Mouse (Mus musculus) ES-E14 (cell line): Measurements from ENCODE around the gene Plcz1.

Experiments used
- CHD2 ChIP-seq: IDR thresholded peaks from 2 replicates; pipeline ENCODE4 v1.6.1; 2014; ENCODE audit warnings: mild to moderate bottlenecking, low read depth, low read length, inconsistent platforms
- HCFC1 ChIP-seq: IDR thresholded peaks from 2 replicates; pipeline ENCODE4 v1.6.1; 2012; ENCODE audit warnings: low read length, inconsistent platforms, borderline replicate concordance; ENCODE audit not compliant: insufficient read depth
- MAFK ChIP-seq: IDR thresholded peaks from 2 replicates; pipeline ENCODE4 v1.6.1; 2014; ENCODE audit warnings: mild to moderate bottlenecking, low read depth, low read length, inconsistent platforms; ENCODE audit not compliant: insufficient read depth
- ZC3H11A ChIP-seq: IDR thresholded peaks from 2 replicates; pipeline ENCODE4 v1.6.1; 2012; ENCODE audit warnings: low read depth, mild to moderate bottlenecking, inconsistent platforms, low read length, borderline replicate concordance
- ZNF384 ChIP-seq: IDR thresholded peaks from 2 replicates; pipeline ENCODE4 v1.6.1; 2012; ENCODE audit warnings: low read depth, low read length, inconsistent platforms

GRCm38 (mm10) chr6:140040952-140041351 lies 305 bp downstream of the Plcz1 start, which contains the start of gene Capza3:
- TF ChIP-seq CHD2 (no peak), ZNF384 (no peak), MAFK (no peak), HCFC1 (no peak), ZC3H11A (no peak)
